Mouse (Mus musculus) stomach, embryonic 14.5 days (tissue): ENCODE measurements around the gene Zeb2. TPM values are rescaled to one million over a fixed set of nuclear protein-coding genes. Genes with fewer than 3 reads are reported as not detected.

Experiments used
- microRNA-seq: library from miRNA; unstranded; fragments of <30 nt; microRNA quantifications from one replicate; pipeline ENCODE4, GENCODE M21; 2016
- polyA plus RNA-seq: library from polyadenylated mRNA; unstranded; fragments of >200 nt; fragmentation: Nextera tagmentation; extraction: Ambion mirVana; gene quantifications from 2 replicates; pipeline ENCODE4 v1.2.1, GENCODE M21; 2014

The Zeb2 gene
- polyA plus RNA-seq, 1 experiment from 2014 or later: 73.2 TPM

Small RNA genes lying within 50 kb of the gene (microRNA-seq; reads per million reads assigned to microRNA genes)
- gene Mir5129: not detected

Other genes starting within 250 kb of the Zeb2 start
- 15.9 and 16.1 TPM in 2 replicates for gene Gtdc1, start 189.7 kb downstream of the Zeb2 start, polyA plus RNA-seq